Mouse (Mus musculus) embryonic facial prominence, embryonic 13.5 days (tissue): ENCODE measurements around the gene Snx3. TPM values are rescaled to one million over a fixed set of nuclear protein-coding genes. Genes with fewer than 3 reads are reported as not detected.

Source experiments
- ATAC-seq: fragments of 200-750 bp; cut with Nextera tagmentation; 2 replicates; pipeline ENCODE4 v1.8.0; 2017; ENCODE audit warnings: low read depth; ENCODE audit not compliant: insufficient number of reproducible peaks, insufficient read depth, low FRiP score, low TSS enrichment
- H3K27ac ChIP-seq: fragments of 300-500 bp; sonication (generic); 2 replicates; pipeline ENCODE4 v1.5.1; 2015; ENCODE audit warnings: moderate library complexity, mild to moderate bottlenecking, inconsistent platforms
- H3K27me3 ChIP-seq: fragments of 300-500 bp; sonication (generic); 2 replicates; pipeline ENCODE4 v1.6.1; 2015; ENCODE audit warnings: mild to moderate bottlenecking, inconsistent platforms
- H3K36me3 ChIP-seq: fragments of 300-500 bp; sonication (generic); 2 replicates; pipeline ENCODE4 v1.6.1; 2015; ENCODE audit warnings: mild to moderate bottlenecking, inconsistent platforms
- H3K4me1 ChIP-seq: fragments of 300-500 bp; sonication (generic); 2 replicates; pipeline ENCODE4 v1.6.1; 2015; ENCODE audit warnings: inconsistent platforms
- H3K4me2 ChIP-seq: fragments of 300-500 bp; sonication (generic); 2 replicates; pipeline ENCODE4 v1.6.1; 2015; ENCODE audit warnings: moderate library complexity, mild to moderate bottlenecking, inconsistent platforms
- H3K4me3 ChIP-seq: fragments of 300-500 bp; sonication (generic); 2 replicates; pipeline ENCODE4 v1.5.1; 2015; ENCODE audit warnings: mild to moderate bottlenecking, inconsistent platforms
- H3K9ac ChIP-seq: fragments of 300-500 bp; sonication (generic); 2 replicates; pipeline ENCODE4 v1.6.1; 2015; ENCODE audit warnings: mild to moderate bottlenecking, inconsistent platforms
- H3K9me3 ChIP-seq: fragments of 300-500 bp; sonication (generic); 2 replicates; pipeline ENCODE4 v1.6.1; 2016; ENCODE audit warnings: inconsistent platforms
- WGBS: fragments of 180-500 bp; shearing (Covaris S2); methylation state at CpG from one replicate; pipeline ENCODE4 v1.1.7; 2015; ENCODE audit warnings: mixed read lengths; 5-methylcytosine and 5-hydroxymethylcytosine counted together
- polyA plus RNA-seq: library from polyadenylated mRNA; unstranded; fragments of >200 nt; fragmentation: Nextera tagmentation; extraction: Ambion mirVana; gene quantifications from 2 replicates; pipeline ENCODE4 v1.2.1, GENCODE M21; 2015

The Snx3 gene
- polyA plus RNA-seq: 307 and 355 TPM in 2 replicates

DNA sequence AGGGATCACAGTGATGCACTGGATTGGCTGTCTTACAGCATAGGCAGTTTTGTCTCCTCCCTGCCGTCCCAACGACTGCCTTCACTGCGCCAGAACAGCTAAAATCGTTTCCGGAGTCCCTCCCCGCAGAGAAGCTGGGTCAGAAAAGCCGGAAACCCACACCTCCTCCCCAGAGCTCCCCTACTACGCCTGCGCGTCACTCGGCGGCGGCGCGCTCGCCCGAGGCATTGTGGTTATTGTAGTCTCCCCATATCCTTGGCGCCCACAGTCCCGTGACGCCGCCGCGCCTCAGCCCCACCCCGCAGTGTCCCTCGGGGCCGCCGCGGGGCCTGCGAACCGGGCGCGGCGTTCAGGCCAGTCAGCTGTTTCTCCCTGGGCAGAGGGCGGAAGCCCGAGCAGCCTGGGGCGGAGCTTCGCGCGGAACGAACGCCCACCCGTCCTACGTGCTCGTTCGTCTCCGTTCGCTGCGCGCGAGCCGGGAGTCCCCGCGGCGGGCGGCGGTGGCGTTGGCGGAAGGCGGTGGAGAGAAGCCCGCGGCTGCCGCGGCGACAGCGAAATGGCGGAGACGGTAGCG is at the start of gene Snx3:
Gene Snx3, plus strand, starts transcription at position 256 of the 574 bp plus-strand sequence.
- Histone ChIP-seq H3K27ac (peak within 1 kb of the TSS; percentile 98), H3K36me3 (peaks cover 3% of the 10 kb centered on the region; the same call in 1 of the 2 replicates), H3K27me3 (no peaks in the 10 kb centered on the region), H3K4me2 (peak within 1 kb of the TSS; percentile 75), H3K9ac (peak within 1 kb of the TSS; percentile 94), H3K4me1 (0 out of 2 replicates have a peak, but pooled peaks cover 2% of the 10 kb centered on the region), H3K4me3 (peak within 1 kb of the TSS; percentile 94), H3K9me3 (no peaks in the 10 kb centered on the region)
- WGBS: under 1% methylated on average over 68 of the region's 68 CpGs
- ATAC-seq: peak; percentile 95

DNA sequence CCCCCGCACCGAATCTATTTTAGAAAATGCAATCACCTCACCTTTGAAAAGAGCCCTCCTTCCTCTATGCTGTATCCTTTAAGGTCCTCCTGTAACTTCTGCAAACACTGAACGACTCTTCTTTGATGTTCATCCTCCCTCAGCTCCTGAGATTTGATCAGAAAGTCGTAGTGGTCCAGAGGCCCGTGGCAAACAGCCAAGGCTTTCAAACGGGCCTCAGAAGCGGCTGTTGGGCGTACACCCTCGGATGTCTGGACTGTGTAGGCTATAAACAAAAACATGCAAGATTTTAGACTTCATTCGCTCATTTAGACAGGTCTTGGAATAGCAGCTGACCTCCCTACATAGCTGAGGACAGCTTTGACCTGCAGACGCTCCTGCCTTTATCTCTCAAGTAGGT is 47.6 kb upstream of the Snx3 start:
- Histone ChIP-seq H3K4me3 (no peak overlapping the region), H3K36me3 (peaks cover 12% of the 10 kb centered on the region)
- WGBS: 56% methylated on average over 11 of the region's 11 CpGs

DNA sequence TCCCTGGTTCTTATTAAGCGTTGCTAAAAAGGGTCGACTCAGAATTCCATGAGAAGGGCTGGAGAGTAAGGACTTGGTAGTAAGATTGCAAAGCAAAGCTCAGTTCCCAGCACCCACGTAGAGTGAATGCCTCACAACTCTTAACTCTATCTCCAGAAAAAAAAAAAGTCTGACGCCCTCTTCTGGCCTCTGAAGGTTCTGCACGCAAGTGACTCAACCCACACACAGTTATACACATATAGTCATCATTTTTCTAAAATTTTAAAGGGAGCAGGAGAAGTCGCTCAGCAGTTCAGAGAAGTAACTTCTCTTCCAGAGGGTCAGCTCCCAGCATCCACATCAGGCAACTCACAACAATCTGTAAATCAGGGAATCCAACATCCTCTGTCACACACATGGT is 47.1 kb upstream of the Snx3 start:
- no peak for ATAC-seq
- 76% methylated on average over 6 of the region's 6 CpGs for WGBS

More for the DNA sequence above, 47.6 kb upstream of the Snx3 start:
- Histone ChIP-seq H3K4me1 (peaks cover 15% of the 10 kb centered on the region), H3K27ac (no peak overlapping the region), H3K9me3 (no peaks in the 10 kb centered on the region), H3K27me3 (no peaks in the 10 kb centered on the region), H3K9ac (no peak overlapping the region), H3K4me2 (no peak overlapping the region)
- ATAC-seq: no peak

DNA sequence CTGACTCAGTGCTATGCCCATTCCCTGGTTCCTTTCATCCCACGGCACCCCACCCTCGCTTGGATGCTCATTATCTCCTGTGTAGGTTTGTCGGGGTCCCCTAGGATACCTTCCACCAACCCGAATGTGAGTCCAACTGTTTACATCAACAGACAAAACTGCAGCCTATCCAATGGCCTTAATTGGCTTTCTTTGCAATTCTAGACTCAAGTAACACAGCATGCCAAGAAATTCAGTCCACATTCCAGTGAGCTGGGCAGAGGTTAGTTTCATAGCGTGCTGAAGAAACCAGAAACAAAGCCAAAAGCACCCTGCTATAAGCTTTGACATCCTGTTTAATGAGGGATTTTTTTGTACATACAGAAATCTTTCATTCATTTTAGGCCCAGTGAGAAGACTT is 45.8 kb upstream of the Snx3 start:
- no peak for ATAC-seq

More for the DNA sequence above, 47.1 kb upstream of the Snx3 start:
- Histone ChIP-seq H3K36me3 (peaks cover 16% of the 10 kb centered on the region), H3K9ac (no peak overlapping the region), H3K4me3 (no peak overlapping the region), H3K4me2 (no peak overlapping the region), H3K4me1 (peaks cover 15% of the 10 kb centered on the region), H3K27ac (no peak overlapping the region), H3K27me3 (no peaks in the 10 kb centered on the region), H3K9me3 (0 out of 2 replicates have a peak, but pooled peaks cover 3% of the 10 kb centered on the region)

DNA sequence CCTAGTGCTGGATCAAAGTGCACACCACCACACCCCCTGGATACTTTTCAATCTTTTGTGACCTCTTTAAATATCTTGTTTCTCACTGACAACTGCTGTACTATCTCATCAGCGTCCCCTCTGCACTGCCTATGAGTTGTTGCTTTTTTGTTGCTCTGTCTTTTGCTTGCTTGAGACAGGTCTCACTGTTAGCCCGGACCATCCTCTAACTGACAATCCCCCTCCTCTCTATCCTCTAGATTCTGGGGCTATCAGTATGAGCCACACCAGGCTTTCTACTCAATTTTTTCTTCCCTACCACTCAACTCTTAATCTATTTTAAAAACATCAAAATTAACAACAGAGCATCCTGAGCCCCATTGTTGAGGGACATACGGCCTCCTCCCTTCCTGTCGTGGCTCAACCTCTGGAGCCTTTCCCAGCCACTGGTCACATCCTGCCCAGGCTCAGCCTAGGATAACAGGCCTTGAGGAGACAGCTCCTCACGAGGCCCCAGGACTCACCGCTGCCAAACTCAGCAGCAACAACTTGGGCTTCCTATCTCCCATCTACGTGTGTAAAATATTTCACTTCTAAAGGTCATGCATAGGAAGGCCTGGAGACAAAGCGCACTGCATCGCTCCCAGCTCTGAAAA is 44.2 kb upstream of the Snx3 start:
- no peaks in the 10 kb centered on the region for H3K27me3 ChIP-seq
- WGBS: 78% methylated on average over 9 of the region's 9 CpGs
- no peak overlapping the region for H3K4me3 ChIP-seq
- no peak overlapping the region for H3K9ac ChIP-seq
- H3K36me3 ChIP-seq: peaks cover 17% of the 10 kb centered on the region
- ATAC-seq: no peak
- peaks cover 15% of the 10 kb centered on the region for H3K4me1 ChIP-seq
- H3K27ac ChIP-seq: no peak overlapping the region
- H3K4me2 ChIP-seq: no peak overlapping the region
- H3K9me3 ChIP-seq: 0 out of 2 replicates have a peak, but pooled peaks cover 4% of the 10 kb centered on the region

More for the DNA sequence above, 45.8 kb upstream of the Snx3 start:
- 61% methylated on average over 5 of the region's 5 CpGs for WGBS
- H3K4me2 ChIP-seq: no peak overlapping the region
- 0 out of 2 replicates have a peak, but pooled peaks cover 4% of the 10 kb centered on the region for H3K9me3 ChIP-seq
- H3K36me3 ChIP-seq: peaks cover 17% of the 10 kb centered on the region
- H3K27me3 ChIP-seq: no peaks in the 10 kb centered on the region
- peaks cover 15% of the 10 kb centered on the region for H3K4me1 ChIP-seq
- no peak overlapping the region for H3K9ac ChIP-seq
- no peak overlapping the region for H3K4me3 ChIP-seq
- H3K27ac ChIP-seq: peak overlapping the region; percentile 51; the same call in 1 of the 2 replicates

DNA sequence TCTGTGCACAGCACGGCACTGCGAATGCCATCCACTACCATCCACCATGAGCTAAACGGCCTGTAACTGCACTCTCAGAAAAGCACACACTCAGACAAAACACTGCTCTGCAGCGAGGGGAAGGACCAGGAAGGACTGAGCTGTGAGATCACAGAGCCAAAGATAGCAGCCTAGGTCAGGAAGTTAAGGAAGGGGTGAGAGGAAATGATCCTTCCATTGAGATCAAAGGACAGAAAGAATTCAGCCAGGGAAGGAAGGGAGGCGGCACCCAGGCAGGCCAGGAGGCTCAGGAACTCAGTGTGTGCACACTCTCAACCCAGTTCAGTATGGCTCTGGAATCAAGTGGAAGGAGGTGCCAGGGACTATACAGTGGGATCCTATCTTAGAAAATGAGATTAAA is 37.6 kb upstream of the Snx3 start:
- Histone ChIP-seq H3K27ac (no peak overlapping the region), H3K9me3 (0 out of 2 replicates have a peak, but pooled peaks cover 4% of the 10 kb centered on the region), H3K27me3 (no peaks in the 10 kb centered on the region), H3K36me3 (peaks cover 5% of the 10 kb centered on the region), H3K4me1 (0 out of 2 replicates have a peak, but pooled peaks cover 6% of the 10 kb centered on the region), H3K4me3 (no peak overlapping the region), H3K4me2 (no peak overlapping the region), H3K9ac (no peak overlapping the region)
- WGBS: 46% methylated on average over 5 of the region's 5 CpGs
- no peak for ATAC-seq

DNA sequence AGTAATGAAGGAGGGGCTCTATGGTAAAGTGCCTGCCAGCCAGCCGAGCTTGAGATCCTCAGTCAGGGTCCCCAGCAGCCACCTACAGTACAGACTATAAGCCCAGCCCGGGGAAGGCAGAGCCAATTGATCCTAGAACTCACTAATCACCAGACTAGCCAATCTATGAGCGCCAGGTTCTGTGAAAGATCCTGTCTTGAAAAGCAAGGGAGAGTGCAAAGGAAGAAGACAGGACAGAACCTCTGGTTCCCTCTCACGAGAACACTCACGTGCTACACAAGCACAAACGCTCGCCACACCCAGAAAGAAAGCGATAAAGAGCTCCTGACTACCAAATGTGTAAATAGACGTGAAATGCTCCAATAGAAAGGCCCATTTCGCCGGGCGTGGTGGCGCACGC is 37.0 kb upstream of the Snx3 start:
- 77% methylated on average over 14 of the region's 14 CpGs for WGBS
- Histone ChIP-seq H3K27me3 (no peaks in the 10 kb centered on the region), H3K27ac (no peak overlapping the region), H3K4me1 (0 out of 2 replicates have a peak, but pooled peaks cover 6% of the 10 kb centered on the region), H3K4me2 (no peak overlapping the region), H3K9ac (no peak overlapping the region), H3K9me3 (0 out of 2 replicates have a peak, but pooled peaks cover under 1% of the 10 kb centered on the region), H3K4me3 (no peak overlapping the region), H3K36me3 (peaks cover under 1% of the 10 kb centered on the region; the same call in 1 of the 2 replicates)
- ATAC-seq: no peak

DNA sequence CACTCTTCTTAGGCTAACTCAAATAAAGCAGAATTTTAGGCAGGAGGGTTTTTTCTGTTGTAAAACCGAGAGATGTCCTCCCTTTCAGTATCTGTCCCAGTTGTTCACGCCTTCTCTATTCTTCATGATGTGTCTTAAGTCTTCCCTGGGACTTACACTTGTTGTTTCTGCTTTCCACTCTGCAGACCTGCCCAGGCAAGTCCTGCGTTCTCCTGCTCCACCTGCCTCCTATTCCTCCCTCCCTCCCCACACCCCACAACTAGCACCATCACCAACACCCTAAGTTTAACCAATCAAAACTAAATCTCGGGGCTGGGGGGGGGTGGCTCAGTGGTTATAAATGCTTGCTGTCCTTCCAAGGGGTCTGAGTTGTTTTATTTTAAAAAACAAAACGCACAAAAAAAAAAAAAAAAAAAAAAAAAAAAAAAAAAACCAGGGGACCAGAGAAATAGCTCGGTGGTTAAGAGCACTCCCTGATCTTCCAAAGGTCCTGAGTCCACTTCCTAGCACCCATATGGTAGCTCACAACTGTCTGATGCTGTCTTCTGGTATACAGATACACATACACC is 26.8 kb upstream of the Snx3 start:
- H3K9me3 ChIP-seq: peaks cover 5% of the 10 kb centered on the region; the same call in 1 of the 2 replicates
- 67% methylated on average over 6 of the region's 6 CpGs for WGBS
- no peak overlapping the region for H3K4me3 ChIP-seq
- no peak overlapping the region for H3K27ac ChIP-seq
- no peak overlapping the region for H3K4me2 ChIP-seq
- ATAC-seq: no peak
- H3K27me3 ChIP-seq: no peaks in the 10 kb centered on the region
- peaks cover 12% of the 10 kb centered on the region; the same call in 1 of the 2 replicates for H3K4me1 ChIP-seq
- no peak overlapping the region for H3K9ac ChIP-seq
- peaks cover 13% of the 10 kb centered on the region for H3K36me3 ChIP-seq

DNA sequence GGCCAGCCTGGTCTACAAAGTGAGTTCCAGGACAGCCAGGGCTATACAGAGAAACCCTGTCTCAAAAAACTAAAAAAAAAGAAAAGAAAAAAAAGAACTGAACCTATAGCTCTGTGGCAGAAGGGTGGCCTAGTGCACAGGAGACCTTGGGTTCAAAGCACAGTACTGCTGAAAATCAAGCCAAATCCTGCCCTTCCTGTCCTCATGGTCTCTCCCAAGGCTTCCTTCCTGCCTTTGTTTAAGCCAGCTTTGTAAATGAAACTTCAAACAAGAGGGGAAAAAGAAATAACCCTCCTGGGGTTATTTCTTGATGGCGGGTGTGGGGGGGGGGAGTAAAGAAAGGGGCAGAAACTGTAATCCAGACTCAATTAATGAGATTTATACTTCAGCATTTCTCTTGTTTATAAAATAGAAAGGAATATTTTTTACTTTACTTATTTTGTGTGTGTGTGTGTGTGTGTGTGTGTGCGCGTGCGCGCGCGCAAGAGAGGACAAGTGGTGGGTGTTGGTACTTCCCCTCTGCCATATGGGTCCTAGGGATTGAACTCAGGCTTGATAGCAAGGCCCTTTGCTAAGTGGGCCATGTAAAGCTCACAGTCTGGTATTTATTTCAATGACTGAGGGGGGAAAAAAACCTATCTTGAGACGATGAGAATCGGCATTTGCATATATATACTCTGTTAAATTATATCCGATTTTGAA is 24.9 kb upstream of the Snx3 start:
- Histone ChIP-seq H3K27me3 (no peaks in the 10 kb centered on the region), H3K9me3 (peaks cover 5% of the 10 kb centered on the region; the same call in 1 of the 2 replicates), H3K27ac (no peak overlapping the region), H3K4me1 (peaks cover 12% of the 10 kb centered on the region; the same call in 1 of the 2 replicates), H3K4me2 (peak overlapping the region; percentile 87; the same call in 1 of the 2 replicates), H3K9ac (no peak overlapping the region), H3K36me3 (peaks cover 7% of the 10 kb centered on the region; the same call in 1 of the 2 replicates), H3K4me3 (no peak overlapping the region)
- 91% methylated on average over 10 of the region's 10 CpGs for WGBS
- no peak for ATAC-seq

DNA sequence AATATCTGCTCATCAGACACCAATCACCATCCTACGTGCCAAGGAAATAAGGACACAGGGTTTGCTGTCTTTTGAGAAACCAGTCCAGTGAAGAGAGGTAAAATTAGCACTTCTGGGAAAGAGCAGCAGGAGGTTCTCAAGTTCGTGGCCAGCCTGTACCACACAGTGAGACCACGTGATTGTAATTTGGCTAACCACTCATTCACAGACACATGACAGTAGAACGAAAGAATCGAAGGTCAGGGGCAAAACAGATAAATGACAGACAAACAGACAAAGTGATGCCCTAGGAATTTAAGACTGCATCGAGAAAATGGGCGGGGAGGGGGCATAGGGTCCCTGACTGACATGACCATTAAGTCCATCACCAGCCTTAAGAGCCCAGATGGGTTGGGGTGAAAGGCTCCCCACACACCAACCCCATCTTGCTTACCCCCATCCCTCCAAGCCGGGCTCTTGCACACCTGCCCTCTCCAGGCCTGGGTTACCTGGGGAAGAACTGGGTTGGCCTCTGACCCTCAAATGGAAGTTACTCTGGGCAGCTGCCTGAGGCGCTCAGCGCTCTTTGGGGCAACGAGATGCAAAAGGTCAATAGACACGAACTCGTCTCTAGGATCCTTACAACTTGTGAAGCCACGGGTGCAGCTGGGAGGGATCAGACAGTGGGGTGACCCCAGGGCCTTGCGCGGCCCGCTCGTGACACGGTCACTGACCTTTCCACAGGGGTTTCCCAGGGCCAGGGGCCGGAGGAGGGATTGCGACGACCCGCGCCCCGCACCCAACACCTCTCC is 24.1 kb upstream of the Snx3 start:
- H3K4me2 ChIP-seq: peak overlapping the region; percentile 87
- H3K4me3 ChIP-seq: peak overlapping the region; percentile 79
- peak; percentile 35; the same call in 1 of the 2 replicates for ATAC-seq
- peaks cover 3% of the 10 kb centered on the region; the same call in 1 of the 2 replicates for H3K36me3 ChIP-seq
- peak overlapping the region; percentile 93 for H3K27ac ChIP-seq
- no peaks in the 10 kb centered on the region for H3K27me3 ChIP-seq
- H3K4me1 ChIP-seq: peaks cover 12% of the 10 kb centered on the region; the same call in 1 of the 2 replicates
- H3K9me3 ChIP-seq: peaks cover 5% of the 10 kb centered on the region; the same call in 1 of the 2 replicates
- WGBS: 11% methylated on average over 25 of the region's 25 CpGs
- peak overlapping the region; percentile 92 for H3K9ac ChIP-seq
